Mouse (Mus musculus): ENCODE measurements at regions not wholly inside any gene's neighbourhood (a gene's known extent, or its start where the extent isn't known, plus 50 kb on each side); places are given as distances from the start of the nearest gene placed in this dataset.

DNA sequence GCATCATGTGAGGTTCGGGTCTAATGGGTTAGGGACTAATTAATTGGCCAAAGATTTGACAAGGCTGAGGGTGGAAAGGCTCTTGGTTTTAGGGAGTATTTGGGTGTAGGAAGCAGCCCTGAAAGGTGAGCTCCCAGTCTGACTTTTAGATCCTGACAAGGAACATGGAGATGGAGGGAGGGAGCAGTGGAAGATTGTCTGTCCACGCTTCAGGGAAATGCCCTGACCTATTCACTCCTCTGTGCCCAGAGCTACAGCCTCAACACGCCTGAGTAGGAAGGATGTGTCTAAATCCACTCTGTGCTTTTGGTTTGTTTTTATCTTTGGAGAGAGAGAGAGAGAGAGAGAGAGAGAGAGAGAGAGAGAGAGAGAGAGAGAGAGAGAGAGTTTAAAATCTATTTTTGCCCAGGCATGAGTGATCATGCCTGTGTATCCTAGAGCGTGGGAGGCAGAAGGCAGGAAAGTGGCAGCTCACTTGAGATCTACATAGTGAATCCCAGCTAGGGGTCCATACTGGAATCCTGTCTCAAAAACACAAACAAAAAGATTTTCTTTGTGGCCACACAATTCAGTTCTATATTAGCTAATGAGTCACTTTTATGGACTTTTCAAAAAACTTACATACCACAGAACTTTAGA lies 511.5 kb upstream of the Tbl1xr1 start:
- no peak overlapping the region for H3K4me3 ChIP-seq (ENCODE audit: low read depth, low read length)
- ATAC-seq (ENCODE audit: low FRiP score, low TSS enrichment) (no peak), DNase-seq (ENCODE audit: low spot score) (no peak)
- no peaks in the 10 kb centered on the region for H3K27me3 ChIP-seq (ENCODE audit: control insufficient read depth, insufficient read depth, low read length)
- H3K9ac ChIP-seq (ENCODE audit: low read length): no peak overlapping the region
- WGBS: 51% methylated on average over 4 of the region's 4 CpGs
- no peaks in the 10 kb centered on the region for H3K4me1 ChIP-seq (replicated peaks; ENCODE audit: control insufficient read depth, insufficient read depth)
- no peaks in the 10 kb centered on the region for H3K9me3 ChIP-seq (ENCODE audit: control insufficient read depth, low read length)
- no peak for TF ChIP-seq EP300 (optimal IDR thresholded peaks at IDR 0.05)
- TF ChIP-seq CTCF (IDR thresholded peaks at IDR 0.05; ENCODE audit: low read depth): no peak
- no peak overlapping the region for H3K4me2 ChIP-seq (replicated peaks; ENCODE audit: low read depth)
- H3K27ac ChIP-seq (replicated peaks): no peak overlapping the region; the same call in 1 of the 2 replicates
- no peaks in the 10 kb centered on the region for H3K36me3 ChIP-seq (ENCODE audit: control insufficient read depth, insufficient read depth, low read length)

DNA sequence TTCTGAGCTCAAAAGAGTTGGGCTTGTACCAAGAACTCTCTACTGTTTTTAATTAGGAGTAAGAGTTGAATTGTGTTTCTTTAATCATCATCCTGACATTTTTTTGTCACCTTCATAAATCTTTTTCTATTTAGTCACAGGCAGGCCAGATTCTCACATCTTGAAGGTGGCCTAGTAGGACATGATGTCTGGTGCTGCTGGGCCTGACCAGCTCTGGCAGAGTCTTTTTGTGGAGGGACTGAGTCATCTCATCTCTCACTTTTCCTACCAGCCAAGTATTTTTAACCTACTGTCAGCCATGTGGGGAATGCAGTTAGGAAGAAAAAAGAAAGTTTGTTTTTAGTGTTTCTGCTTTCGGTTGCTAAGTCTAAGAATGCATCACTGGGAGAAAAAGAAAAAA lies 506.7 kb upstream of the Tbl1xr1 start:
- no peaks in the 10 kb centered on the region for H3K4me1 ChIP-seq (replicated peaks; ENCODE audit: control insufficient read depth, insufficient read depth)
- H3K36me3 ChIP-seq (ENCODE audit: control insufficient read depth, insufficient read depth, low read length): no peaks in the 10 kb centered on the region
- no peak for ATAC-seq (ENCODE audit: low FRiP score, low TSS enrichment)
- no peak for DNase-seq (ENCODE audit: low spot score)
- TF ChIP-seq EP300 (optimal IDR thresholded peaks at IDR 0.05) (no peak), CTCF (IDR thresholded peaks at IDR 0.05; ENCODE audit: low read depth) (no peak)
- no peaks in the 10 kb centered on the region for H3K27me3 ChIP-seq (ENCODE audit: control insufficient read depth, insufficient read depth, low read length)
- H3K9ac ChIP-seq (ENCODE audit: low read length): no peak overlapping the region
- no peak overlapping the region for H3K27ac ChIP-seq (replicated peaks)
- H3K4me3 ChIP-seq (ENCODE audit: low read depth, low read length): no peak overlapping the region
- H3K4me2 ChIP-seq (replicated peaks; ENCODE audit: low read depth): no peak overlapping the region
- H3K9me3 ChIP-seq (ENCODE audit: control insufficient read depth, low read length): no peaks in the 10 kb centered on the region
- WGBS: 64% methylated on average over 1 of the region's 1 CpGs

- no peak overlapping the region for H3K27ac ChIP-seq (replicated peaks)
- no peak for TF ChIP-seq EP300 (optimal IDR thresholded peaks at IDR 0.05)
- TF ChIP-seq CTCF (IDR thresholded peaks at IDR 0.05; ENCODE audit: low read depth): no peak
- ATAC-seq (ENCODE audit: low FRiP score, low TSS enrichment): no peak
- H3K4me3 ChIP-seq (ENCODE audit: low read depth, low read length): no peak overlapping the region
- DNase-seq (ENCODE audit: low spot score): no peak
- no peaks in the 10 kb centered on the region for H3K4me1 ChIP-seq (replicated peaks; ENCODE audit: control insufficient read depth, insufficient read depth)
- H3K27me3 ChIP-seq (ENCODE audit: control insufficient read depth, insufficient read depth, low read length): no peaks in the 10 kb centered on the region
- no peaks in the 10 kb centered on the region for H3K9me3 ChIP-seq (ENCODE audit: control insufficient read depth, low read length)
- 69% methylated on average over 3 of the region's 3 CpGs for WGBS
- H3K9ac ChIP-seq (ENCODE audit: low read length): no peak overlapping the region
- no peaks in the 10 kb centered on the region for H3K36me3 ChIP-seq (ENCODE audit: control insufficient read depth, insufficient read depth, low read length)
- H3K4me2 ChIP-seq (replicated peaks; ENCODE audit: low read depth): no peak overlapping the region
These were observed 497.8 kb upstream of the Tbl1xr1 start for GRCm38 (mm10) chr3:21578635-21579034.

GRCm38 (mm10) chr3:21582122-21582521 lies 494.3 kb upstream of the Tbl1xr1 start:
- Histone ChIP-seq H3K27ac (replicated peaks) (no peak overlapping the region), H3K4me2 (replicated peaks; ENCODE audit: low read depth) (no peak overlapping the region), H3K27me3 (ENCODE audit: control insufficient read depth, insufficient read depth, low read length) (no peaks in the 10 kb centered on the region), H3K36me3 (ENCODE audit: control insufficient read depth, insufficient read depth, low read length) (no peaks in the 10 kb centered on the region), H3K9ac (ENCODE audit: low read length) (no peak overlapping the region), H3K9me3 (ENCODE audit: control insufficient read depth, low read length) (no peaks in the 10 kb centered on the region), H3K4me1 (replicated peaks; ENCODE audit: control insufficient read depth, insufficient read depth) (no peaks in the 10 kb centered on the region), H3K4me3 (ENCODE audit: low read depth, low read length) (no peak overlapping the region)
- DNase-seq (ENCODE audit: low spot score) (no peak), ATAC-seq (ENCODE audit: low FRiP score, low TSS enrichment) (no peak)
- TF ChIP-seq EP300 (optimal IDR thresholded peaks at IDR 0.05) (no peak), CTCF (IDR thresholded peaks at IDR 0.05; ENCODE audit: low read depth) (no peak)
- 83% methylated on average over 1 of the region's 1 CpGs for WGBS

- Histone ChIP-seq H3K9me3 (ENCODE audit: control insufficient read depth, low read length) (no peaks in the 10 kb centered on the region), H3K9ac (ENCODE audit: low read length) (no peak overlapping the region), H3K4me2 (replicated peaks; ENCODE audit: low read depth) (no peak overlapping the region), H3K4me3 (ENCODE audit: low read depth, low read length) (no peak overlapping the region), H3K36me3 (ENCODE audit: control insufficient read depth, insufficient read depth, low read length) (no peaks in the 10 kb centered on the region), H3K4me1 (replicated peaks; ENCODE audit: control insufficient read depth, insufficient read depth) (no peaks in the 10 kb centered on the region), H3K27ac (replicated peaks) (no peak overlapping the region), H3K27me3 (ENCODE audit: control insufficient read depth, insufficient read depth, low read length) (no peaks in the 10 kb centered on the region)
- ATAC-seq (ENCODE audit: low FRiP score, low TSS enrichment) (peak; percentile 66; the same call in 1 of the 2 replicates), DNase-seq (ENCODE audit: low spot score) (peak; percentile 22)
- 69% methylated on average over 3 of the region's 3 CpGs for WGBS
- no peak for TF ChIP-seq CTCF (IDR thresholded peaks at IDR 0.05; ENCODE audit: low read depth)
- TF ChIP-seq EP300 (optimal IDR thresholded peaks at IDR 0.05): no peak
These were observed 490.7 kb upstream of the Tbl1xr1 start for GRCm38 (mm10) chr3:21585767-21586166.

- H3K27ac ChIP-seq (replicated peaks): no peak overlapping the region
- no peak for ATAC-seq (ENCODE audit: low FRiP score, low TSS enrichment)
- no peak overlapping the region for H3K4me3 ChIP-seq (ENCODE audit: low read depth, low read length)
- no peak overlapping the region for H3K9ac ChIP-seq (ENCODE audit: low read length)
- H3K27me3 ChIP-seq (ENCODE audit: control insufficient read depth, insufficient read depth, low read length): no peaks in the 10 kb centered on the region
- H3K4me1 ChIP-seq (replicated peaks; ENCODE audit: control insufficient read depth, insufficient read depth): no peaks in the 10 kb centered on the region
- no peak for DNase-seq (ENCODE audit: low spot score)
- H3K4me2 ChIP-seq (replicated peaks; ENCODE audit: low read depth): no peak overlapping the region
- TF ChIP-seq EP300 (optimal IDR thresholded peaks at IDR 0.05) (no peak), CTCF (IDR thresholded peaks at IDR 0.05; ENCODE audit: low read depth) (no peak)
- 98% methylated on average over 2 of the region's 2 CpGs for WGBS
- no peaks in the 10 kb centered on the region for H3K9me3 ChIP-seq (ENCODE audit: control insufficient read depth, low read length)
- H3K36me3 ChIP-seq (ENCODE audit: control insufficient read depth, insufficient read depth, low read length): no peaks in the 10 kb centered on the region
These were observed 469.6 kb upstream of the Tbl1xr1 start for GRCm38 (mm10) chr3:21606846-21607245.
